Mouse (Mus musculus) kidney, embryonic 14.5 days (tissue): Measurements from ENCODE around the gene Nfib. TPM values are rescaled to one million over a fixed set of nuclear protein-coding genes. Genes with fewer than 3 reads are reported as not detected.
A peak's percentile ranks its signal among the peaks of the same experiment; 100 is the strongest.

Experiments
- ATAC-seq: fragments of 200-750 bp; cut with Nextera tagmentation; 2 replicates; pipeline ENCODE4 v1.8.0; 2017; ENCODE audit warnings: moderate number of reproducible peaks, mild to moderate bottlenecking, moderate TSS enrichment, moderate library complexity; ENCODE audit not compliant: low FRiP score, low TSS enrichment
- H3K27ac ChIP-seq: fragments of 300-500 bp; sonication (generic); 2 replicates; pipeline ENCODE4 v1.5.1; 2014; ENCODE audit warnings: low read depth, mild to moderate bottlenecking, low read length, moderate library complexity, mixed read lengths
- H3K27me3 ChIP-seq: fragments of 300-500 bp; sonication (generic); 2 replicates; pipeline ENCODE4 v1.6.1; 2014; ENCODE audit warnings: mild to moderate bottlenecking, low read length; ENCODE audit not compliant: control insufficient read depth, insufficient read depth
- H3K36me3 ChIP-seq: fragments of 300-500 bp; sonication (generic); 2 replicates; pipeline ENCODE4 v1.6.1; 2014; ENCODE audit warnings: low read length, mixed read lengths; ENCODE audit not compliant: control insufficient read depth, insufficient read depth
- H3K4me1 ChIP-seq: fragments of 300-500 bp; sonication (generic); 2 replicates; pipeline ENCODE4 v1.6.1; 2014; ENCODE audit warnings: low read length, mixed read lengths; ENCODE audit not compliant: control insufficient read depth, insufficient read depth
- H3K4me2 ChIP-seq: fragments of 300-500 bp; sonication (generic); replicated peaks from 2 replicates; pipeline ENCODE4 v1.6.1; 2014; ENCODE audit warnings: low read depth, mild to moderate bottlenecking, low read length
- H3K4me3 ChIP-seq: fragments of 300-500 bp; sonication (generic); 2 replicates; pipeline ENCODE4 v1.5.1; 2014; ENCODE audit warnings: mild to moderate bottlenecking, low read length
- H3K9ac ChIP-seq: fragments of 300-500 bp; sonication (generic); 2 replicates; pipeline ENCODE4 v1.6.1; 2014; ENCODE audit warnings: low read depth, mild to moderate bottlenecking, low read length, moderate library complexity
- H3K9me3 ChIP-seq: fragments of 300-500 bp; sonication (generic); 2 replicates; pipeline ENCODE4 v1.6.1; 2016; ENCODE audit warnings: low read length; ENCODE audit not compliant: control insufficient read depth
- WGBS: fragments of 180-500 bp; shearing (Covaris S2); extraction: QIAGEN DNeasy Blood & Tissue Kit; methylation state at CpG from one replicate; pipeline ENCODE4 v1.1.7; 2014; 5-methylcytosine and 5-hydroxymethylcytosine counted together
- polyA plus RNA-seq: library from polyadenylated mRNA; unstranded; fragments of >200 nt; fragmentation: Nextera tagmentation; extraction: Ambion mirVana; gene quantifications from 2 replicates; pipeline ENCODE4 v1.2.1, GENCODE M21; 2014

The Nfib gene
- polyA plus RNA-seq, 1 experiment from 2014 or later, result 36.0 TPM

DNA sequence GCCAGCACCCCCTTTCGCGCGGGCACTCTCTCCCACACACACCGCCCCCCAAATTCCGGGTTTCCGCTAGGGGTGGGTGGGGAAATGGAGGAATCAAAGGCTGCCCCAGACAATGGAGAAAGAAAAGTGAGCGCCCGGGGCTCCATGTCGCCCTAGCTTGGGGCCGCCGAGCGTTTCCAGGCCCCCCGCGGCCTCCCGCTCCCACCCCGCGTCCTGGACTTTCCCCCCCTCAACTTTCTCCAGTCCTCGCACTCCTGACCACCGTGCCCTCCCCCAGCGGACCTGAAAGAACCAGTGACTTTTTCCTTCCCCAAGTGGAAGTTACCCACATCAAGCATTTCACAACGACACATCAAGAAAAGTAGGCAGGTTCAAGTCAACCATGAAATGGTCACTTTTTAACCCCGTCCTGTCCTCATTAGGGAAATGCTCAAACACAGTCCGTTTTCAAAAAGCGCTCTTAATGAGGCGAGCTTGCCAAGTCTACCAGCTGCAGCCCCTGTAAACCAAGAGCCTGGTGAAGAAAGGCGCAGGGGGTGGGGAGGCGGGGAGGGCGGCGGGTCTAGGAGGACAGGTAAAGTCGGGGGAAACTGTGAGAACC is 198.7 kb downstream of the Nfib start:
- Histone ChIP-seq H3K9ac (peak overlapping the region; percentile 97), H3K36me3 (no peaks in the 10 kb centered on the region), H3K4me2 (peak overlapping the region; percentile 66), H3K9me3 (no peaks in the 10 kb centered on the region), H3K4me1 (peaks cover 28% of the 10 kb centered on the region), H3K27ac (peak overlapping the region; percentile 98), H3K4me3 (peak overlapping the region; percentile 86), H3K27me3 (0 out of 2 replicates have a peak, but pooled peaks cover 3% of the 10 kb centered on the region)
- ATAC-seq, result peak; percentile 71
- WGBS, result under 1% methylated on average over 30 of the region's 30 CpGs

DNA sequence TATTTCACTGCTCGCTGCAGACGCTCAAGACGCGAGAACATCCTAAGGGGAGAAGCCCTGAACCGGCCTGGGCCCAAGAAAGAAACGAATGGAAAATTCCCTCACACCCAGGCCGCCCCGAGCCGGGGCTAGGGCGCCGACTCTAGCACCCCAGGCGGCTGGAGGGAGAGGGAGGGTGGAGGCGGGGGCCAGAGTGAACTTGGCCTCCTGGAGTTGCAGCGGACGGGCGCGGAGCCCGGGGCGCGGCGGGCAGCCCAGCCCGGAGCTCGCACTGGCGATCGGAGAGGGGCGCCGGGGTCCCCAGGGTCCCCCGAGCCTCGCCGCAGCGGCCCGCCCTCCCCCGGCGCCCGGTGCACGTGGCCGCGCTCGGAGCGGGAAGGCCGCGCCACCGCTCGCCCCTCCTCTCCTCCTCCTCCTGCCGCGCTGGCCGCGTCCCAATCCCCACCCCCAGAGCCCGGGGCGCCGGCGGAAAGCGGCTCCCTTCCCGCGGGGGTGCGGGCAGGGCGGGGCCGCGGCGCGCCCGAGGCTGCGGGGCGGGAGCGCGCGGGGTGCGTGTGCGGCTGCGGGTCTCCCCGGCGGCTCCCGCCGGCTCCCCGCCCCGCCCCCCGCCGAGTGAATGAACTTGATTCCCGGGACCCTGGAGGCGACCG is 199.3 kb downstream of the Nfib start:
- peak overlapping the region; percentile 66 for H3K4me2 ChIP-seq
- H3K9me3 ChIP-seq, result no peaks in the 10 kb centered on the region
- peak overlapping the region; percentile 86 for H3K4me3 ChIP-seq
- H3K27me3 ChIP-seq, result 0 out of 2 replicates have a peak, but pooled peaks cover 3% of the 10 kb centered on the region
- no peaks in the 10 kb centered on the region for H3K36me3 ChIP-seq
- 1% methylated on average over 50 of the region's 81 CpGs for WGBS
- peaks cover 24% of the 10 kb centered on the region for H3K4me1 ChIP-seq
- H3K9ac ChIP-seq, result peak overlapping the region; percentile 97
- H3K27ac ChIP-seq, result peak overlapping the region; percentile 98
- peak; percentile 79 for ATAC-seq

DNA sequence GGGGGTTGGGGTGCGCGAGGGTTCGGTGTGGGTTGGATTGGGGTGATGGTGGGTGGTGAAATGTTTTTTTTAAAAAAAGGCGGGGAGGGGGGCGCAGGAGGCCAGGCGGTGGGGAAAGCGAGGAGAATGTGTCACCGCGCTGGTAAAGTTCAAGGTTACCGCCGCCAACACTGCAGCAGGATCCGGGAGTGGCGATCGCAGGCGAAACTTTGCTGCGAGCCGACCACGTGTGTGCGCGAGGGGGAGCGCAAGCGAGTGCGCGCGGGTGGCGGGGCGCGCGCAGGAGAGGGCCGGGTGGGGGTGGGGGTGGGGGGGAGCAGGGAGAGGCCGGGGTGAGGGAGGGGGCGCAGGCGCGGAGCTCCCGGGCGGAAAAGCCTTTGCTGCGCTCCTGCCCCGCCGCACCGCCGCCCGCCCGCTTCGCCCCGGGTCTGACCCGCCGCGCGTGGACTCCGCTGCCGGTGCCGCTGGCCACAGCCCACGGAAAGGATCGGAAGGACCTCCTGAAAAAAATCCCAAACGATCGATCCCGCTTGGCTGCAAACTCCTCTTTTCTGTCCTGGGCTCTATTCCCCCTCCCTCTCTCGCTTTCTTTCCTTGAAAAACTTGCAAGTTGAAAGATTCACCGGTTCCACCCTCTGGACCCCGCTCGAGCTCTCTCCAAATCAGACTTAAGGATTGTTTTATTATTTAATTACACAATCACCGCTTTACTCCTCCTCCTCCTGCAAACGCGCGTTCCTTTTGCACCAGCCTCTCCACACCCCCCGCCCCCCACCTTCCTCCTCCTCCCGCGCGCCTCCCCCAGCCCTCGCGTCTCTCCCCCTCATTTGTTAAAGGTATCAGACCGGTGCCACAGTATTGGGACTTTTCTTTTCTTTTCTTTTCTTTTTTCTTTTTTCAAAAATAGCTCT is 200.2 kb downstream of the Nfib start:
- Histone ChIP-seq H3K27me3 (peaks cover 8% of the 10 kb centered on the region; the same call in 1 of the 2 replicates), H3K9ac (peak overlapping the region; percentile 97), H3K27ac (peak overlapping the region; percentile 98), H3K4me3 (peak overlapping the region; percentile 86), H3K4me2 (peak overlapping the region; percentile 66), H3K36me3 (no peaks in the 10 kb centered on the region), H3K9me3 (no peaks in the 10 kb centered on the region), H3K4me1 (peaks cover 20% of the 10 kb centered on the region)
- peak; percentile 51 for ATAC-seq
- 1% methylated on average over 61 of the region's 72 CpGs for WGBS

DNA sequence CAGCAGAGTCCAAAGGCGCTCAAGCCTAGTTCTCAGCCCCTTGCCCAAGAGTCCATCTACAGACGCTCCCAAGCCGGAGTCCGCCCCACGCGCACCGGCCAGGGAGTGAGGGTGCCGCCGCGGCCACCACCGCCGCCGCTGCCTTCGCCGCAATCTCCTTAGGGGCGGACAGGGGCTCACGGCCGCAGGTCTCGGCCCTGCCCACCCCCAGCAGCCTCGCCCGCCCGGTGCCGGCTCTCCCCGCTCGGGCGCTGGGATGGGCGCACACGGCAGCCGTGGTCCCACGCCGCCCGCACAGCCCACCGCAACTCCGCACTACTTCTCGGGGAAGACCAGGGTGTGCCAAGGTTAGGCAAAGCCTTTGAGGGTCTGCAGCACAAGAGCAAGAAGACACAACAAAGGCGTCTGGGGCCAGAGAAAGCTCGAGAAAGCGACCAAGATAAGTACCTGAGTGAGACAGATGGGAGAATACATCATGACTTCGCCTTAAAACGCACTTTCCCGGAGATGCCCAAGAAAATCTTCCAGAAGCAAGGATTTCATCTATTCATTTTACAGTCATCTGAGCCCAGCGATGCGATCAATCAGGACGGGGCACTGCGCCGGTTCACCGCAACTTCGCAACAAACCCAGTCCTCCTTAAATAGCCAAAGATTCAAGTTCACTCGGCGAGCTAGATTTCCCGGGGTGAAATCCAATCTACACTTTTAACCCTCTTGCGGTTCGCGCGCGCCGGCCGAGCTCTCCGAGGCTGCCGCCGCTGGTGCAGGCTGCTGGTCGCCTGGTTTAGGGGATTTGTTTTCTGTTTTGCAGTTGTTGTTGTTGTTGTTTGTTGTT is 201.0 kb downstream of the Nfib start:
- Histone ChIP-seq H3K4me1 (peaks cover 20% of the 10 kb centered on the region), H3K4me3 (peak overlapping the region; percentile 86), H3K36me3 (no peaks in the 10 kb centered on the region), H3K9ac (peak overlapping the region; percentile 97), H3K4me2 (peak overlapping the region; percentile 66), H3K27me3 (peaks cover 8% of the 10 kb centered on the region; the same call in 1 of the 2 replicates), H3K27ac (peak overlapping the region; percentile 98), H3K9me3 (no peaks in the 10 kb centered on the region)
- ATAC-seq, result peak; percentile 2; the same call in 1 of the 2 replicates
- whole genome bisulfite sequencing, result under 1% methylated on average over 56 of the region's 62 CpGs

DNA sequence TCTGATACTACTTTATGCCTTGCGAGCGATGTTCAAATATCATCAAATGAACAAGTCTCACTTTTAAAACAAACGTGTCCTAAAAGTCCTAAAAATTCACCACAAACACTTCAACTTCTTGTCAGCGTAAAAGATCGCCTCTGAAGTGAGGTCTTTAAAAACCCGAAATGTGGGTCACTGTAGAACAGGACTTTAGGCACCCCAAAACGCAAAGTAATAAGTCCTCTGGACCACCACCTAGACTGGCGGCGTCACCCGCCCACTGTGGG is 201.6 kb downstream of the Nfib start:
- ATAC-seq, result no peak
- Histone ChIP-seq H3K4me3 (peak overlapping the region; percentile 86), H3K27ac (peak overlapping the region; percentile 98), H3K27me3 (peaks cover 8% of the 10 kb centered on the region; the same call in 1 of the 2 replicates), H3K4me1 (peaks cover 19% of the 10 kb centered on the region; the same call in 1 of the 2 replicates), H3K4me2 (peak overlapping the region; percentile 66), H3K9me3 (no peaks in the 10 kb centered on the region), H3K36me3 (no peaks in the 10 kb centered on the region), H3K9ac (peak overlapping the region; percentile 97)
- 1% methylated on average over 10 of the region's 10 CpGs for WGBS

DNA sequence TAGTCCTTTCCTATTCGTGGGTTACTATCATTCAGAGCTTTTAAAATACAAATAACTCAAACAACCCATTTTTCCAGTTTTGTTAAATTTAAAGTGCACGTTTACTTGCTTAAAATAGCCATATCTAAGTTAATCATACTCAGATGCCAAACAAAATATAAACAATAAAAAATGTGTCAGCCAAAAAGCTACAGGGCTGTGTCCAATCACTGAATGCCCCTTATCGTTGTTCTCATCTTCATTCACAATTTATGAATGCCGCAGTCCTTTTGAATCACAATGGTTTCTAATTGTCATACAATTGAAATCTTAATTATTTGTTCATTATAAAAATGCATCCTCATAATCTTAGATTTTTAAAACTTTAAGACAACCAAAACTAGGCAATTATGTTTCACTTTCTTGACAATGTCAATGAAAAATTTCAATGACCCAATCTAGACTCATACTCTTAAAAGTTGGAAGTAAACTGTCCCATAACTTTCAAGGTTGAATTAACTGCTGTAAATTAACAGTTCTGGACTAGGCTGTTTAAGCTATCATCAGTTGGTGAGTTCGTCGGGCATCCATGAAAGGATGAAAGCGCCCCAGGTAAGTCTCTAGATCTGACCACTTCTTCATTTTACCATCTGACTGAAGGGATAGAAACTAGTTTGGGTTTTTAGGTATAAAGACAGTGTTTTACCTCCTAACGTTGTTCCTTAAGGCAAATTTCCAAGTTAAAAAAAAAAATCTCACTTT is 202.1 kb downstream of the Nfib start:
- no peak for ATAC-seq
- H3K36me3 ChIP-seq, result no peaks in the 10 kb centered on the region
- peak overlapping the region; percentile 86 for H3K4me3 ChIP-seq
- peaks cover 15% of the 10 kb centered on the region; the same call in 1 of the 2 replicates for H3K4me1 ChIP-seq
- no peaks in the 10 kb centered on the region for H3K9me3 ChIP-seq
- H3K9ac ChIP-seq, result peak overlapping the region; percentile 97
- peak overlapping the region; percentile 66 for H3K4me2 ChIP-seq
- WGBS, result 21% methylated on average over 8 of the region's 8 CpGs
- peaks cover 8% of the 10 kb centered on the region; the same call in 1 of the 2 replicates for H3K27me3 ChIP-seq
- H3K27ac ChIP-seq, result no peak overlapping the region; the same call in 1 of the 2 replicates

DNA sequence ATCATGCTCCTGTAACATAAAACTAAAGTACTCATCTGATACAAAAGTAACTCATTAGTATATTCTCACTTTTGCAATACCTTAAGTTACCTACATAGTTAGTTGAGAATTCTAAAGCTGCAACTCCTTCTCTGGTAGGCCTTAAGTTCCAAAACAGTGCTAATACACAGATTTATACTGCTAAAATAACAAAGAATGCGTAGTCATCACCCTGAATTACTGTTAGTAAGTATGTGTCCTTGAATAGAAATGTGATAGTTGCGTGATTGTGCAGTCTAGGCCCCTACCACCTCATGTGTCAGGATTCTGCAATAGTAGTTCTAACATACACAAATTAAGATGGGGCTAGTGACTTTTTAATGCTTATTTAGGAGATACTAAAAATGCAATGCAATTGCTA is 202.9 kb downstream of the Nfib start:
- peak overlapping the region; percentile 86 for H3K4me3 ChIP-seq
- H3K9ac ChIP-seq, result peak overlapping the region; percentile 23; the same call in 1 of the 2 replicates
- peak overlapping the region; percentile 66 for H3K4me2 ChIP-seq
- no peak overlapping the region; the same call in 1 of the 2 replicates for H3K27ac ChIP-seq
- no peaks in the 10 kb centered on the region for H3K9me3 ChIP-seq
- H3K27me3 ChIP-seq, result peaks cover 11% of the 10 kb centered on the region
- no peak for ATAC-seq
- H3K36me3 ChIP-seq, result peaks cover 6% of the 10 kb centered on the region
- H3K4me1 ChIP-seq, result peaks cover 13% of the 10 kb centered on the region; the same call in 1 of the 2 replicates
- 52% methylated on average over 2 of the region's 2 CpGs for WGBS

DNA sequence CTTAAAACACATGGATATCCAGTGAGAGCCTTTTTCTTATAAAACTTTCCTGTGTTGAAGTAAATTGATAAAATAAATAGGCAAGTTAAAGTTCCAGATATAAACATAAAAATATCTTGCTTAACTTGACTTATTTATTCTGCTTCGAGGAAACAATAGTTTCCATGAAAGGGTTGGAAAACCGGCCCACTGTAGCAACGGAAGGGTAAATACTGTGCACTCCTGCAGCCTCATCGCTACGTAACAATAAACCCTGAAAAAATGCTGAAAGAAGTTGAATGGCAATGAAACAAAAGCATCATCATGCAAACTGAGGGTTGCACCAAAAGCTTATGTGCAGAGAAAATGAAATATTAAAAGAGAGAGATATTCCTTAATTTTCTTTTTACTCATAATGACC is 203.5 kb downstream of the Nfib start:
- no peak for ATAC-seq
- Histone ChIP-seq H3K9me3 (no peaks in the 10 kb centered on the region), H3K4me1 (peaks cover 8% of the 10 kb centered on the region; the same call in 1 of the 2 replicates), H3K9ac (peak overlapping the region; percentile 47; the same call in 1 of the 2 replicates), H3K4me3 (peak overlapping the region; percentile 86), H3K36me3 (peaks cover 12% of the 10 kb centered on the region), H3K4me2 (peak overlapping the region; percentile 66), H3K27me3 (peaks cover 11% of the 10 kb centered on the region), H3K27ac (no peak overlapping the region)
- WGBS, result 49% methylated on average over 5 of the region's 5 CpGs
